Mouse (Mus musculus) heart, adult 9 months (tissue): ENCODE measurements at regions not wholly inside any gene's neighbourhood (a gene's known extent, or its start where the extent isn't known, plus 50 kb on each side); places are given as distances from the start of the nearest gene placed in this dataset.

Experiments
- DNase-seq, 2 experiments: peaks; one replicate each; pipeline ENCODE4 v3.0.0; 2022; ENCODE audit warnings: low spot score in 2 of 2

DNA sequence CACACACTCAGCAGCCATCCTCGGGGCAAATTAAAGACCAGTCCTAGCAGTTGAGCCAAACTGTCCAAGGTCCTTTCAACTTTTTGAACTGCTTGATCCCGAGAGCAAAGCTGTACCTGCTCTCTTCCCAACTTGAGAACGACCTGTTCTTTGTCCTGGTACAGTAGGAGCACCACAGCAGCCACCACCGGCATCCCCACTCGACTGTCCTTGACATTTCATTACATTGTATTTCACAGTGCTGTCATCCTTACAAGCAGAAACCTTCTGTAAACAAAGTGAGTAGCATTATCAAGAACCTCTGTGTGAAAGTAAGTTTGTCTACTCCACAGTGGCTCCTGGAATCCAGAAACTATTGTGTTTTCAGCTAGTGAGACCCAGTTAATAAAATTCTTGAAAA, 240.2 kb upstream of the Zfp462 start:
- DNase-seq = no peak

DNA sequence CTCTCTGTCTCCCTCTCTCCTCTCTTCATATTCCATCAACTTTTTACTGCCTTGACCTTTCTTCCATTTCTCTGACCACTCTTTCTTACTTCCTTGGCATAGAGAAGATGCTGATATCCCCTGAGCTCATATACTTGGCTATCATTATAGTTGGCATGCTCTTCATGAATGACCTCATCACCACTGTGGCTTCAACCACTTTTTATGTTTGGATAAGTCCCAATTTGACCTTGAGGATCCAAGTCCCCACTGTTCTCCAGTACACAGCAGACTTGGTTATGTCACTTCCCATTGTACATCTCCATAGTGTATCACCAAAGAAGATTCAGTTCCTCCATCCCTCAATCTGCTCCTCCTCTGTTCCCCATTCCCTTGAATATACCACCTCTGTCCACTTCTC, 235.1 kb upstream of the Zfp462 start:
- no peak for DNase-seq

- DNase-seq = no peak
Observed at GRCm38 (mm10) chr4:54712929-54713328, 231.9 kb upstream of the Zfp462 start.

- DNase-seq = no peak
Observed at GRCm38 (mm10) chr4:54714612-54715342, 230.1 kb upstream of the Zfp462 start.

GRCm38 (mm10) chr4:54718083-54718482, 226.8 kb upstream of the Zfp462 start:
- no peak for DNase-seq

DNA sequence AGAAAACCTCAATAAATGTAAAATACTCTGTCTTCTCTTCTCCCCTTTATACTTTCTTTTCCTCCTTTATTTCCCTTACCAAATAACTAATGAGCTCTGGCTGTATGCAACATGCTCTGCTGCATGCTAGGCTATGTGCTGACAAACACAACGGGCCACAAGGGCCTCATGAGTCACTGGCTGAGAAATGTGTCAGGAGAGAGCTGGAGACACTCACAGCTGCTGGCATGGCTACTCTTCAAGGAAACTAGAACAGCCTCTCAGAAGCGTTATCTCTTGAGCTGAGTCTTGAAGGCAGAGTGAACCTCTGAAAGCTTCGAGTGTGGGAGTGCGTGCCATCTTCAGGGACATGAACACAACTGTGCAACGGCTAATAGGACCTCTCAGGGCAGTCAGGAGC, 205.8 kb upstream of the Zfp462 start:
- no peak for DNase-seq

DNA sequence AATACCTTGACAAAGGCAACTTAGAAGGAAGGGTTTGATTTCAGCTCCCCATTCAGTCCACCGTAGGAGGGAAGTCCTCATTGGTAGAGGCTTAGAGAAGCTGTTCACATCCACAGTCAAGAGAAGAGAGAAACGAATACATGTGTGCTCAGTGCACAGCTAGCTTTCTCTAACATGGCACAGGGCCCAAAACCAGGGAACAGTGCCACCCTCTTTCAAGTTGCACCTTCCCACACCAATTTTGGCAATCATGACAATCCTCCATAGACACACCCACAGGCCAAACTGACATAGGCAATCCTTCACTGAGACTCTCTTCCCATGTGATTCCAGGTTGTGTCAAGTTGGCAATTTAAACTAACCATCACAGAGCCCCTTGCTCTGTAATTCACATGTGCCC, 193.4 kb upstream of the Zfp462 start:
- no peak for DNase-seq

GRCm38 (mm10) chr4:54756441-54756840, 188.4 kb upstream of the Zfp462 start:
- DNase-seq = no peak

GRCm38 (mm10) chr4:54757715-54758500, 186.9 kb upstream of the Zfp462 start:
- peak; percentile 57 to 61 for DNase-seq

DNA sequence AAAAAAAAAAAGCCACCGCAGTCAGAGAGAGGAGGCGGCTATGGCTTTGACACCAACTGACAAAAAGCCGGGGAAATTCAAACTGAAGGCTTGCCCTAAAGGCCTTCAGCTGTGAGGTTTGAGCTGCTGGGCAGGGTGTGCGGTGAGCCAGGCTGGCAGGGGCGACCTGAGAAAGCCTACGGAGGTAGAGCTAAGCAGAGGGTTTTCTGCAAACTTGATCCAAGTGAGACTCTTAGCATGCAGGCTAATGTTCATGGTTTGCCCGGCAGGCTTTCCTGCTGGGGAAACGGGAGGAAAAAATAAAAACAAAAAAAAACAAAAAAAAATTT, 186.4 kb upstream of the Zfp462 start:
- DNase-seq = no peak

DNA sequence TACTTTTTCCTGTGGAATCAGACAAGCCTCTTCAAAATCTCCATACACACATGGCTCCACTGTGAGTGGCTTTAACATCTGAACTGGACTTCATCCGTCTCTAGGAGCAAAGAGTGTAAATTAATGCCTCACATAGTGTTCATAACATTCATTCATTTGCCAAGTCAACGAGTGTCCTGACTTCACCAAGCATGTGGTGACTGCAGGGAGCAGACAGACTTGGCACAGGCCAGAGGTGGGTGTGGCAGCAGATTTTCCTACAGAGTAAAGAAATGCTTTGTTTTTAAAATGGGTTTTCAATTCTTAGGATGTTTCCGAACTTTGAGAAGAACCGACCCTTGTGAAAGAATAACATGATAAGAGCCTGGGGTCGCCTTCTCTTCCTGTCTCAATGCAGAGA, 183.6 kb upstream of the Zfp462 start:
- no peak for DNase-seq

DNA sequence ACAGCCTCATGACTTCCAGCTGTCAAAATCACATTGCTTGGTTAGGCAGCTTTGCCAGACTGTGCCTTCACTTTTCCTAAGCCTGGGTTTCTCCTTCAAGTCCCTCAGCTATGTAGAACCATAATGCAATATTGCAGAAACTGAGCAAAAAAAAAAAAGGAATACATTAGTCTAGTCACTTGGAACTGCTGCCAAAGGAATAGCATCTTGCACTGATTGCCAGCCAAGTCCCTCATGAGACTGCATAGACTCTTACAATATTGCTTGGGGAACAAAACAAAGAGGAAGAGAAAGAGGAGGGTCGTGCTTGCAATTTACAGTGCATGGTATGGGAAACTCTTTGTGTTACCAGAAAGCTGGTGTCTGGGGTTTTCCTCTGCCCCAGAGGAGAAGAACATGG, 179.8 kb upstream of the Zfp462 start:
- DNase-seq = no peak

GRCm38 (mm10) chr4:54767506-54768200, 177.2 kb upstream of the Zfp462 start:
- no peak for DNase-seq

- DNase-seq = no peak
Observed at GRCm38 (mm10) chr4:54768836-54769235, 176.0 kb upstream of the Zfp462 start.

- no peak for DNase-seq
Observed at GRCm38 (mm10) chr4:54774066-54774465, 170.8 kb upstream of the Zfp462 start.

GRCm38 (mm10) chr4:54774717-54775116, 170.1 kb upstream of the Zfp462 start:
- DNase-seq = no peak

DNA sequence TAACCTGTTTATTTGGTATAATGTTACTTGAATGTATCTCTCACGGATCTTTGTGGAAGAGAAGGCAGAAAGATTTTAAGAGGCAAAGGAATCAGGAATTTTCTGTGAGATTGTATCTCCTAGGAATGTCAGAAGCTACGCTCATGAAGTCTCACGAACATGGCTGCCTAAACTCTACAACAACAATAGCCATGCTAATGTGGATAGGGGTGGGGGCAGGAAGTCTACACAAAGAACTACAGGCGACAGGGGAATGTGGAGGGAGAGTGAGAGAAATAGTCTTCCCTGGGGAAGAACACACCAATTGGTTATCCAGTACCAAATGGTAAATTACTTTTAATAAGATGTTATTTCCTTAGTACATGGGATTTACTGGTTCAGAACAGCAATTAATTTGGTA, 164.3 kb upstream of the Zfp462 start:
- DNase-seq = no peak

DNA sequence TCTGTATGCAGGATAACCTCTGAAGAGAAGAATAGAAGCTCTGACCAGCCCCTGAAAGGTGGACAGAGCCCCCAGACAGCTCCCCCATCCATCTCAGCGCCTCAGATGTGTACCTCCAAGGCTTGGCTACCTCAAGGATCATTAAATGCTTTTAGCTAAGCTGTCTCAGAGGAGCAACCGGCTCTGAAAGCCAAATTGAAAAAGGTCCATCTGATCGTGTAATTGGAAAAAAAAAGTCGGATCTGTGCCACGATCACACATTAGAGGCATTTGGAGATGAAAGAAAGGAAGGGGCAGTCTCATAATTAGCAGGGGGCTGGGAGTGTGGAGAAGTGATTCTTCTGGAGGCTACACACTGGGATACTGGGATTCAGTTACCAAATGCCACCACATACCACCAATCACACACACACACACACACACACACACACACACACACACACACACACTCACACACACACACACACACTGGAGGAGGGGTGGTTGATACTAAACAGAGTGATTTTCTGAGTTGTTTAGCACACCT, 153.6 kb upstream of the Zfp462 start:
- DNase-seq = no peak

DNA sequence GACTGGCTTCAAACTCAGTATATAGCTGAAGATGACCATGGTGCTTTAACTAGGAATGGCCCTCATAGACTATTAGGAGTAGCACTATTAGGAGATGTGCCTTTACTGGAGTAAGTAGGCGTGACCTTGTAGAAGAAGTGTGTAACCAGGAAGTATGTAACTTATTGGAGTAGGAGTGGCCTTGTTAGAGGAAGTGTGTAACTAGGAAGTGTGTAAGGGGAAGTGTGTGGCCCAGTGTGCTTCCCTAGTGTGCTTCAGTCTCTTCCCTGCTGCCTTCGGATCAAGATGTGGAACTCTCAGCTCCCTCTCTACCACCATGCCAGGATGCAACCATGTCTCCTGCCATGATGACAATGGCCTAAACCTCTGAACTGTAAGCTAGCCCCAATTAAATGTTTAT, 151.0 kb upstream of the Zfp462 start:
- no peak for DNase-seq

DNA sequence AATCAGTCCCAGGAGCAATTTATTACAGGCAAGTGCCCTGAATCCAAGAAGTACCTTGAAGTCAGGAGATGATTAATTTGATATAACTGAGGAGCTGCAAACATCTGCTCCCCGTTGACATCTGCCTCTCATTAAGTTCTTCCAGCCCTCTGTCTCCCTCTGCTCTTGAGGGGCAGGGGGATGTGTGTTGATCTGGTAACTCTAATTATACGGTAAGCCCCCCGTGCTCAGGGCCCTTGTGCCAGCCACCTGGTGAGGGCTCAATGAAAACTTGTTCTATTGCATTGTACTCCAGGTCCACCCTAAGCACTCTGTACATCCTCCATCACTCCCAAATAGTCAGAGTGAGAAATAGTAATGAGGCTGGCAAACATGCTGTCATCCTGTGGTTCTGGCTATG, 149.6 kb upstream of the Zfp462 start:
- no peak for DNase-seq

DNA sequence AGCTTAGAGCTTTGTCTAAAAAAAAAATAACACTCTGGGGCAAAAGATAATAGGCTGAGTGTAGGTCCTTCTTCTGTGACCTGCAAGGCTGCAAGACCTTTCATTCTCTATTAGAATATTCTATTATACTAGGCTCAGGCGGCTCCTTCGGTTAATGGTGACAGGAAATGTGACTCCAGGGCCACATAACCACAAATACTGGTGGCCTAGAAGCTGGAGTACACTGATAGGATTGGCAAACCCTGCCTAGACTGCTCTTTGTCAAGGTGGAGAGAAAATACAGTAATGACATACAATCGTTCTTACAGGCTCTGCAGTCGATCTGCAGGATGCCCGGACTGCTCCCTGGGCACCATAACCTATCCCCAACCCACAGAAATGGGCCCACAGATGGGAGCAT, 146.3 kb upstream of the Zfp462 start:
- DNase-seq = no peak

DNA sequence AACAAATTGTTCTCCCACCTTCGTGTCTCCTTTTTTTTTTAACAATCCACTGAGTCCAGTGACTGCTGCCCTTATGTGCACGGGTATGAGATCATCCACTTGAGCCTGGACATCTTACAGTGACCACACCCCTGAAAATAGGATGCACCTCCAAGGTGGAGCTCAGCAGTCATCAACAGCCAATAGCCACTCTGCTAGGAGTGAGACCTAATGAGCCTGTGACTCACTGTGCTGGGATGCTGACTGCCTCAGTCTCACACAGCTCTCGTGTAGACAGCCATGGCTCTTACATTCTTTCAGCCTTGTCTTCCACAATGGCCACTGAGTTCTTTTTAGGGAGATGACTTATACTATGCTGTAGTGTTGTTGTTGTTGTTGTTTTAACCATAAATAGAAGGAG, 133.7 kb upstream of the Zfp462 start:
- DNase-seq = no peak
